Mouse (Mus musculus): ENCODE results near the gene Nhej1. TPM values are rescaled to one million over a fixed set of nuclear protein-coding genes. Genes with fewer than 3 reads are reported as not detected.
A peak's percentile ranks its signal among the peaks of the same experiment; 100 is the strongest.

Gene Nhej1
- polyA plus RNA-seq (2017; shearing (Covaris generic)): 10 to 100 TPM in 1 of 2 experiments, 1 to 10 TPM in 1; 6.1 to 15.3 TPM

GRCm38 (mm10) chr1:75124346-75125321 lies at the start of gene Nhej1:
Gene Nhej1, minus strand, starts transcription at chr1:75125200.
- peak; percentile 88 for ATAC-seq

- ATAC-seq: peak; percentile 91
Observed at GRCm38 (mm10) chr1:75168472-75169464, 43.8 kb upstream of the Nhej1 start, which contains the start of gene Zfand2b. Gene Zfand2b, plus strand, starts transcription at chr1:75168646.

GRCm38 (mm10) chr1:75168093-75168471 lies 43.1 kb upstream of the Nhej1 start:
- ATAC-seq: no peak

- ATAC-seq: no peak
Observed at GRCm38 (mm10) chr1:75160256-75160617, 35.2 kb upstream of the Nhej1 start.

- no peak for ATAC-seq
Observed at GRCm38 (mm10) chr1:75159540-75160255, 34.7 kb upstream of the Nhej1 start.

- no peak for ATAC-seq
Observed at GRCm38 (mm10) chr1:75158990-75159389, 34.0 kb upstream of the Nhej1 start.

- ATAC-seq: no peak
Observed at GRCm38 (mm10) chr1:75155837-75156236, 30.8 kb upstream of the Nhej1 start.

GRCm38 (mm10) chr1:75148727-75149126 lies 23.7 kb upstream of the Nhej1 start:
- ATAC-seq: no peak

GRCm38 (mm10) chr1:75147411-75148135 lies 22.6 kb upstream of the Nhej1 start:
- no peak for ATAC-seq

- no peak for ATAC-seq
Observed at GRCm38 (mm10) chr1:75145589-75145988, 20.6 kb upstream of the Nhej1 start.

GRCm38 (mm10) chr1:75142301-75143261 lies 17.6 kb upstream of the Nhej1 start, which contains the start of the genes Cnppd1 and Retreg2:
Gene Cnppd1, minus strand, starts transcription at chr1:75142711.
Gene Retreg2, plus strand, starts transcription at chr1:75142778.
- ATAC-seq: peak; percentile 77

- ATAC-seq: peak; percentile 61
Observed at GRCm38 (mm10) chr1:75141486-75142190, 16.6 kb upstream of the Nhej1 start.

GRCm38 (mm10) chr1:75140601-75141190 lies 15.7 kb upstream of the Nhej1 start:
- ATAC-seq: no peak

- ATAC-seq: no peak
Observed at GRCm38 (mm10) chr1:75138448-75138847, 13.4 kb upstream of the Nhej1 start.

- no peak for ATAC-seq
Observed at GRCm38 (mm10) chr1:75136730-75137129, 11.7 kb upstream of the Nhej1 start.

GRCm38 (mm10) chr1:75136293-75136692 lies 11.3 kb upstream of the Nhej1 start:
- ATAC-seq: no peak

- ATAC-seq: no peak
Observed at GRCm38 (mm10) chr1:75133421-75134207, 8.6 kb upstream of the Nhej1 start, which contains the start of gene Slc23a3. Gene Slc23a3, minus strand, starts transcription at chr1:75133890.

- ATAC-seq: no peak
Observed at GRCm38 (mm10) chr1:75128641-75129040, 3.6 kb upstream of the Nhej1 start.
